8 mouse cellular contexts compared by ENCODE assay signal in genomic region chr12:8495881-8496678, GRCm38 (mm10). TPM values are rescaled to one million over a fixed set of nuclear protein-coding genes. Genes with fewer than 3 reads are reported as not detected.
A peak's percentile ranks its signal among the peaks of the same experiment; 100 is the strongest.
DNase-seq lines count a peak whose midpoint lies in the region; ATAC-seq and TF ChIP-seq lines count a peak whose summit lies in the region.

No protein-coding gene starts in this region.

- H3K36me3 ChIP-seq in embryonic facial prominence, embryonic 14.5 days (ENCODE audit: control insufficient read depth, insufficient read depth, low read length), result no peaks in the 10 kb centered on the region
- H3K36me3 ChIP-seq in heart, embryonic 16.5 days (ENCODE audit: control insufficient read depth, insufficient read depth), result no peaks in the 10 kb centered on the region
- H3K36me3 ChIP-seq in liver, postnatal 0 days (replicated peaks; ENCODE audit: insufficient read depth, low read length), result no peaks in the 10 kb centered on the region

- H3K9me3 ChIP-seq in embryonic facial prominence, embryonic 14.5 days (ENCODE audit: control insufficient read depth, low read length), result no peaks in the 10 kb centered on the region
- H3K9me3 ChIP-seq in heart, embryonic 16.5 days (replicated peaks; ENCODE audit: control insufficient read depth, low read length), result no peaks in the 10 kb centered on the region
- H3K9me3 ChIP-seq in liver, postnatal 0 days (ENCODE audit: low read length), result no peaks in the 10 kb centered on the region

- H3K4me2 ChIP-seq in embryonic facial prominence, embryonic 14.5 days (ENCODE audit: low read depth, low read length), result peak overlapping the region; percentile 91
- H3K4me2 ChIP-seq in heart, embryonic 16.5 days (ENCODE audit: low read depth, low read length), result peak overlapping the region; percentile 85
- peak overlapping the region; percentile 72 for H3K4me2 ChIP-seq in liver, postnatal 0 days (ENCODE audit: low read depth, low read length)

- H3K9ac ChIP-seq in embryonic facial prominence, embryonic 14.5 days (ENCODE audit: low read depth, low read length), result 0 out of 2 replicates have a peak overlapping the region, but pooled peaks have one; percentile 52
- H3K9ac ChIP-seq in heart, embryonic 16.5 days (ENCODE audit: low read length), result peak overlapping the region; percentile 64
- H3K9ac ChIP-seq in liver, postnatal 0 days (replicated peaks), result peak overlapping the region; percentile 35; the same call in 1 of the 2 replicates

- peak overlapping the region; percentile 93; the same call in 1 of the 2 replicates for H3K4me3 ChIP-seq in embryonic facial prominence, embryonic 14.5 days (ENCODE audit: low read depth, low read length)
- H3K4me3 ChIP-seq in heart, embryonic 16.5 days (ENCODE audit: low read length), result peak overlapping the region; percentile 90
- no peak overlapping the region for H3K4me3 ChIP-seq in liver, postnatal 0 days (ENCODE audit: low read depth, low read length)
- no peak overlapping the region for H3K4me3 ChIP-seq in olfactory bulb, adult 2 months (ENCODE audit: insufficient read depth, low read depth, low read length)

- peak overlapping the region; percentile 59 for H3K27ac ChIP-seq in embryonic facial prominence, embryonic 14.5 days (replicated peaks; ENCODE audit: low read depth, low read length)
- peak overlapping the region; percentile 70 for H3K27ac ChIP-seq in heart, embryonic 16.5 days (ENCODE audit: low read length)
- peak overlapping the region; percentile 81 for H3K27ac ChIP-seq in liver, postnatal 0 days (ENCODE audit: low read depth)
- H3K27ac ChIP-seq in olfactory bulb, adult 2 months (ENCODE audit: insufficient read depth, low read depth, low read length), result peak overlapping the region; percentile 33; the same call in 1 of the 2 replicates

- TF ChIP-seq EP300 in liver, postnatal 0 days (IDR thresholded peaks at IDR 0.05; ENCODE audit: low read depth), result no peak

- H3K4me1 ChIP-seq in embryonic facial prominence, embryonic 14.5 days (ENCODE audit: control insufficient read depth, insufficient read depth, low read length), result peaks cover 25% of the 10 kb centered on the region
- peaks cover 28% of the 10 kb centered on the region for H3K4me1 ChIP-seq in heart, embryonic 16.5 days (ENCODE audit: control insufficient read depth, insufficient read depth, low read length)
- H3K4me1 ChIP-seq in liver, postnatal 0 days (ENCODE audit: insufficient read depth), result peaks cover 22% of the 10 kb centered on the region
- peaks cover 12% of the 10 kb centered on the region for H3K4me1 ChIP-seq in olfactory bulb, adult 2 months (ENCODE audit: control insufficient read depth, insufficient read depth, low read length)

- no peak for ATAC-seq in embryonic facial prominence, embryonic 14.5 days (ENCODE audit: low read depth)
- ATAC-seq in heart, embryonic 16.5 days (replicated peaks; ENCODE audit: extremely low read depth, insufficient read depth, low FRiP score), result no peak
- no peak for ATAC-seq in liver, postnatal 0 days
- no peak for ATAC-seq in megakaryocyte progenitor cell, adult 5-6 weeks (replicated peaks; ENCODE audit: poor library complexity)

- TF ChIP-seq POLR2A in olfactory bulb, adult 2 months (IDR thresholded peaks at IDR 0.05; ENCODE audit: insufficient read depth, low read depth, low read length), result no peak

- no peaks in the 10 kb centered on the region for H3K27me3 ChIP-seq in embryonic facial prominence, embryonic 14.5 days (replicated peaks; ENCODE audit: control insufficient read depth, insufficient read depth, low read length)
- H3K27me3 ChIP-seq in heart, embryonic 16.5 days (ENCODE audit: control insufficient read depth, insufficient read depth, low read length), result no peaks in the 10 kb centered on the region
- H3K27me3 ChIP-seq in liver, postnatal 0 days (ENCODE audit: insufficient read depth, low read length), result no peaks in the 10 kb centered on the region

- no peak for TF ChIP-seq CTCF in liver, postnatal 0 days (IDR thresholded peaks at IDR 0.05; ENCODE audit: low read depth)
- TF ChIP-seq CTCF in olfactory bulb, adult 2 months (IDR thresholded peaks at IDR 0.05; ENCODE audit: insufficient read depth, low read depth, low read length), result no peak

- WGBS in embryonic facial prominence, embryonic 14.5 days, result 15% methylated on average over 15 of the region's 15 CpGs
- 20% methylated on average over 15 of the region's 15 CpGs for WGBS in heart, embryonic 16.5 days
- 35% methylated on average over 15 of the region's 15 CpGs for WGBS in liver, postnatal 0 days (ENCODE audit: insufficient replicate concordance)
- 24% methylated on average over 15 of the region's 15 CpGs for WGBS in olfactory bulb, adult 2 months

- DNase-seq in 3T3-L1 (ENCODE audit: low read depth, low spot score) (peak; percentile 66), ZHBTc4 (ENCODE audit: low read depth, low spot score) (peak; percentile 86)
- DNase-seq in embryonic facial prominence, embryonic 14.5 days (ENCODE audit: low spot score), result peak; percentile 73
- peak; percentile 71 for DNase-seq in kidney, postnatal 10 days
- peak; percentile 42 for DNase-seq in liver, postnatal 0 days

RNA-seq across cellular contexts. Expression of gene Rhob, which starts 3.7 kb away (rescaled TPM):
- polyA plus RNA-seq in embryonic facial prominence, embryonic 14.5 days (2014; fragmentation: Nextera tagmentation; extraction: Ambion mirVana), result 72.8 and 76.8 TPM in 2 replicates
- polyA plus RNA-seq in heart, embryonic 16.5 days (2015; fragmentation: Nextera tagmentation; extraction: Ambion mirVana), result 38.5 and 39.3 TPM in 2 replicates
- 6.9 and 8.7 TPM in 2 replicates for polyA plus RNA-seq in liver, postnatal 0 days (2015; fragmentation: Nextera tagmentation; extraction: Ambion mirVana)
- polyA plus RNA-seq in olfactory bulb, adult 2 months (2012; ENCODE audit: insufficient read depth, insufficient read length, low replicate concordance, missing spikeins), result 196 TPM in 1 of 2 replicates, not detected in the other
- 112 and 160 TPM in 2 replicates for total RNA-seq in megakaryocyte progenitor cell, adult 5-6 weeks (2015)
- total RNA-seq in megakaryocyte progenitor cell, adult 5-6 weeks (2017), result 50.4 and 64.6 TPM in 2 replicates

Comparison
In these comparisons a context has a peak if more than half of its experiments do, and no peak if none do; other contexts are left out.
1. H3K4me3 ChIP-seq: peak in embryonic facial prominence, embryonic 14.5 days (single experiment) and heart, embryonic 16.5 days (single experiment); none in liver, postnatal 0 days (single experiment) and olfactory bulb, adult 2 months (single experiment).
2. Peak in every context shown above with its lines, with median percentiles within 50 percentile points of each other: DNase-seq, H3K27ac ChIP-seq, H3K4me2 ChIP-seq and H3K9ac ChIP-seq.